Mouse (Mus musculus) small intestine, adult 2 months (tissue): Measurements from ENCODE around the gene Cerk.

Source experiments
- CTCF ChIP-seq: fragments of 200-500 bp; IDR thresholded peaks from 2 replicates; pipeline ENCODE4 v1.5.1; 2012; ENCODE audit warnings: low read depth, mild to moderate bottlenecking, control low read depth, inconsistent platforms, low read length, moderate library complexity, mixed read lengths; ENCODE audit not compliant: insufficient replicate concordance, insufficient read length; ENCODE audit errors: extremely low read depth
- POLR2A ChIP-seq: fragments of 200-500 bp; IDR thresholded peaks from 2 replicates; pipeline ENCODE4 v1.6.1; 2012; ENCODE audit warnings: low read depth, mild to moderate bottlenecking, control low read depth, inconsistent platforms, low read length, moderate library complexity

- no peak for TF ChIP-seq CTCF
- TF ChIP-seq POLR2A: no peak
Observed at GRCm38 (mm10) chr15:86175253-86176050, 10.5 kb downstream of the Cerk start.
